Mouse (Mus musculus) neural tube, embryonic 14.5 days (tissue): ENCODE data around the gene Slc22a14. TPM values are rescaled to one million over a fixed set of nuclear protein-coding genes. Genes with fewer than 3 reads are reported as not detected.

Experiments used
- ATAC-seq: fragments of 200-750 bp; cut with Nextera tagmentation; 2 replicates; pipeline ENCODE4 v1.8.0; 2017; ENCODE audit warnings: low read depth, mild to moderate bottlenecking, moderate TSS enrichment, moderate library complexity
- H3K27ac ChIP-seq: fragments of 300-500 bp; sonication (generic); 2 replicates; pipeline ENCODE4 v1.5.1; 2014; ENCODE audit warnings: low read depth, mild to moderate bottlenecking, control low read depth, low read length, moderate library complexity, mixed read lengths
- H3K27me3 ChIP-seq: fragments of 300-500 bp; sonication (generic); 2 replicates; pipeline ENCODE4 v1.6.1; 2014; ENCODE audit warnings: low read length; ENCODE audit not compliant: control insufficient read depth, insufficient read depth
- H3K36me3 ChIP-seq: fragments of 300-500 bp; sonication (generic); 2 replicates; pipeline ENCODE4 v1.6.1; 2014; ENCODE audit warnings: low read length, mixed read lengths; ENCODE audit not compliant: control insufficient read depth, insufficient read depth
- H3K4me1 ChIP-seq: fragments of 300-500 bp; sonication (generic); 2 replicates; pipeline ENCODE4 v1.6.1; 2014; ENCODE audit warnings: low read length; ENCODE audit not compliant: control insufficient read depth, insufficient read depth
- H3K4me2 ChIP-seq: fragments of 300-500 bp; sonication (generic); 2 replicates; pipeline ENCODE4 v1.6.1; 2014; ENCODE audit warnings: mild to moderate bottlenecking, low read depth, low read length, control low read depth
- H3K4me3 ChIP-seq: fragments of 300-500 bp; sonication (generic); 2 replicates; pipeline ENCODE4 v1.5.1; 2014; ENCODE audit warnings: low read depth, low read length, control low read depth, mixed read lengths
- H3K9ac ChIP-seq: fragments of 300-500 bp; sonication (generic); replicated peaks from 2 replicates; pipeline ENCODE4 v1.6.1; 2014; ENCODE audit warnings: low read depth, mild to moderate bottlenecking, control low read depth, low read length, mixed read lengths
- H3K9me3 ChIP-seq: fragments of 300-500 bp; sonication (generic); 2 replicates; pipeline ENCODE4 v1.6.1; 2016; ENCODE audit warnings: low read length; ENCODE audit not compliant: control insufficient read depth
- WGBS: fragments of 180-500 bp; shearing (Covaris S2); extraction: QIAGEN DNeasy Blood & Tissue Kit; methylation state at CpG from one replicate; pipeline ENCODE4 v1.1.7; 2014; 5-methylcytosine and 5-hydroxymethylcytosine counted together
- polyA plus RNA-seq: library from polyadenylated mRNA; unstranded; fragments of >200 nt; fragmentation: Nextera tagmentation; extraction: Ambion mirVana; gene quantifications from 2 replicates; pipeline ENCODE4 v1.2.1, GENCODE M21; 2014

Slc22a14 gene
- polyA plus RNA-seq, 1 experiment from 2014 or later: not detected

GRCm38 (mm10) chr9:119335571-119335970 is 29.8 kb downstream of the Slc22a14 start:
- ATAC-seq: no peak
- Histone ChIP-seq H3K9me3 (no peaks in the 10 kb centered on the region), H3K4me2 (no peak overlapping the region), H3K4me1 (0 out of 2 replicates have a peak, but pooled peaks cover 3% of the 10 kb centered on the region), H3K27ac (no peak overlapping the region), H3K4me3 (no peak overlapping the region), H3K9ac (no peak overlapping the region), H3K36me3 (no peaks in the 10 kb centered on the region), H3K27me3 (no peaks in the 10 kb centered on the region)
- WGBS: 82% methylated on average over 4 of the region's 4 CpGs

DNA sequence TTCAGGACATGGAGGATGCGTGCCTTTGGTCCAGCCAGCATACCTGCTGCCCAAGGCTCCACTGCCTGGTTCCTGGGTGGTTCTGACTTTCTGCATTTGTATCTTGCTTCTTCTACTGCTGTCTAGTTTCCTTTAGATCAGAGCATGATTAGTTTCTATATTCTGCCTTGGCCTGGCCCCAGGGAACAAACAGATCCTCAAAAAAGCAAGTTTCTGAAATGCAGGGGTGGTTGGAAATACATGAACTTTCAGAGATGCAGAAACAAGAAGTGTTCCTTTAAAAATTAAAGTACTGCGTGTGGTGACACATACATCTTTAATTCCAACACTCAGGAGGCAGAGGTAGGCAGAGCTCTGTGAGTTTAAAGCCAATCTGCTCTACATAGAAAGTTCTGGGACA is 30.5 kb downstream of the Slc22a14 start:
- Histone ChIP-seq H3K9ac (no peak overlapping the region), H3K4me2 (no peak overlapping the region), H3K9me3 (no peaks in the 10 kb centered on the region), H3K36me3 (no peaks in the 10 kb centered on the region), H3K27ac (no peak overlapping the region), H3K4me1 (0 out of 2 replicates have a peak, but pooled peaks cover 3% of the 10 kb centered on the region), H3K27me3 (no peaks in the 10 kb centered on the region), H3K4me3 (no peak overlapping the region)
- 84% methylated on average over 2 of the region's 2 CpGs for whole genome bisulfite sequencing
- no peak for ATAC-seq

DNA sequence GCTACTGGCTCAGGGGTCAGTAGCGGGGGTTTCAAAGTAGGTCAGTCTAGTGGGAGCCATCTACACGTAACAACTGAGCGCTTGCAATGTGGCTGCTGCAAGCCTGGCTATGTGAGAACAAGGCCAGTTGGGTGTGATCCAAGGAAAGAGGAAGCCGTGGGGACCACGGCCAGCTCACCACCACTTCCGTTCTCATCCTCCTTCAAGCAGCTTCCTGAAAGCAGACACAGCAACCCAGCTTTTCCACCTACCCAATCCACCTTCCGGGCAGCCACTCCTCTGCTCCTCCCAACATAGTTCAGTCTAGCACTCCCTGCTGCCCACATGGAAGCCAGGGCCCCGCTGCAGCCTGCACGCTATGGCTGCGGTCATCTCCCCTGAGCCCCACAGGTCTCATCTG is 31.0 kb downstream of the Slc22a14 start:
- no peaks in the 10 kb centered on the region for H3K9me3 ChIP-seq
- no peaks in the 10 kb centered on the region for H3K36me3 ChIP-seq
- no peak for ATAC-seq
- no peaks in the 10 kb centered on the region for H3K4me1 ChIP-seq
- no peak overlapping the region for H3K4me3 ChIP-seq
- H3K9ac ChIP-seq: no peak overlapping the region
- H3K4me2 ChIP-seq: no peak overlapping the region
- H3K27ac ChIP-seq: no peak overlapping the region
- 67% methylated on average over 10 of the region's 10 CpGs for WGBS
- no peaks in the 10 kb centered on the region for H3K27me3 ChIP-seq

- Histone ChIP-seq H3K4me2 (no peak overlapping the region), H3K27me3 (no peaks in the 10 kb centered on the region), H3K4me3 (no peak overlapping the region), H3K4me1 (no peaks in the 10 kb centered on the region), H3K9me3 (no peaks in the 10 kb centered on the region), H3K27ac (no peak overlapping the region), H3K9ac (no peak overlapping the region), H3K36me3 (no peaks in the 10 kb centered on the region)
- 92% methylated on average over 15 of the region's 15 CpGs for WGBS
- ATAC-seq: no peak
These were observed 35.0 kb downstream of the Slc22a14 start for GRCm38 (mm10) chr9:119330186-119330963.

GRCm38 (mm10) chr9:119328488-119328887 is 36.9 kb downstream of the Slc22a14 start:
- no peaks in the 10 kb centered on the region for H3K27me3 ChIP-seq
- no peak overlapping the region for H3K27ac ChIP-seq
- 83% methylated on average over 3 of the region's 3 CpGs for WGBS
- H3K9me3 ChIP-seq: no peaks in the 10 kb centered on the region
- no peak overlapping the region for H3K4me3 ChIP-seq
- H3K4me1 ChIP-seq: no peaks in the 10 kb centered on the region
- H3K9ac ChIP-seq: no peak overlapping the region
- no peaks in the 10 kb centered on the region for H3K36me3 ChIP-seq
- ATAC-seq: no peak
- no peak overlapping the region for H3K4me2 ChIP-seq

DNA sequence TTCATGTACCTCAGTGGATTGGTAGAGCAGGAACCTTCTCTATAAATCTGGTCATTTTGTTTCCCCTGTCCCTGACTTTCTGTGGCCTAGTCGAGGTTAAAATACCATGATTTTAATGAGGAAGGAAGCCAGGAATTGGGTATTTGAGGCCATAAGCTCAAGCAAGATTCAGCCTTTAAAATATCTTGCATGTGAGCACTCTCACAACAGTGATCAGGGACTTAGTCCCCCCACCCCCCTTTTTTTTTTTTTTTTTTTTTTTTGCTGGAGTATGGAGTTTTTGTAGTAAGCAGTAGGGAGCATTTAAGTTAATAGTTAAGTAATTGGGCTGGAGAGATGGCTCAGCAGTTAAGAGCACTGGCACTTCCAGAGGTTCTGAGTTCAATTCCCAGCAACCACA is 41.2 kb downstream of the Slc22a14 start:
- WGBS: 75% methylated on average over 1 of the region's 1 CpGs
- Histone ChIP-seq H3K4me1 (peaks cover 11% of the 10 kb centered on the region; the same call in 1 of the 2 replicates), H3K4me2 (no peak overlapping the region), H3K9ac (no peak overlapping the region), H3K27ac (no peak overlapping the region), H3K4me3 (no peak overlapping the region), H3K9me3 (no peaks in the 10 kb centered on the region), H3K36me3 (no peaks in the 10 kb centered on the region), H3K27me3 (peaks cover 4% of the 10 kb centered on the region; the same call in 1 of the 2 replicates)
- no peak for ATAC-seq

DNA sequence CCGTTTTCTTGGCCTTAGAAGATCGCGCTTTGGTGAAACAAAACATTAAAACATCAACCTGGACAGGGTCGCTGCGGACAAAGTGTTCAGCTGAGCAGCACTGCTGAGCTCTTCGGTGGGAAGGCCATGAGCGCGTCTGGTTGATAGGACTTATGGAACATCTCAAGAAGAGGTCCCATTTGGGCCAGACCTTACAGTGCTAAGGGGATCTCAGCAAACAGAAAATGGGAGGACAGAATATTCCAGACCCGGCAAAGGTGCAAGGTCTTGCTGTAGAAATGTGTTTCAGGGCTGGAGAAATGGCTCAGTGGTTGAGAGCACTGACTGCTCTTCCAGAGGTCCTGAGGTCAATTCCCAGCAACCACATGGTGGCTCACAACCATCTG is 42.1 kb downstream of the Slc22a14 start:
- Histone ChIP-seq H3K4me1 (peaks cover 11% of the 10 kb centered on the region; the same call in 1 of the 2 replicates), H3K27me3 (peaks cover 4% of the 10 kb centered on the region; the same call in 1 of the 2 replicates), H3K9me3 (no peaks in the 10 kb centered on the region), H3K4me3 (peak overlapping the region; percentile 83), H3K36me3 (no peaks in the 10 kb centered on the region), H3K9ac (peak overlapping the region; percentile 72), H3K4me2 (peak overlapping the region; percentile 84), H3K27ac (peak overlapping the region; percentile 93)
- 9% methylated on average over 9 of the region's 9 CpGs for WGBS
- 0 out of 2 replicates have a peak, but pooled peaks have one; percentile 4 for ATAC-seq

DNA sequence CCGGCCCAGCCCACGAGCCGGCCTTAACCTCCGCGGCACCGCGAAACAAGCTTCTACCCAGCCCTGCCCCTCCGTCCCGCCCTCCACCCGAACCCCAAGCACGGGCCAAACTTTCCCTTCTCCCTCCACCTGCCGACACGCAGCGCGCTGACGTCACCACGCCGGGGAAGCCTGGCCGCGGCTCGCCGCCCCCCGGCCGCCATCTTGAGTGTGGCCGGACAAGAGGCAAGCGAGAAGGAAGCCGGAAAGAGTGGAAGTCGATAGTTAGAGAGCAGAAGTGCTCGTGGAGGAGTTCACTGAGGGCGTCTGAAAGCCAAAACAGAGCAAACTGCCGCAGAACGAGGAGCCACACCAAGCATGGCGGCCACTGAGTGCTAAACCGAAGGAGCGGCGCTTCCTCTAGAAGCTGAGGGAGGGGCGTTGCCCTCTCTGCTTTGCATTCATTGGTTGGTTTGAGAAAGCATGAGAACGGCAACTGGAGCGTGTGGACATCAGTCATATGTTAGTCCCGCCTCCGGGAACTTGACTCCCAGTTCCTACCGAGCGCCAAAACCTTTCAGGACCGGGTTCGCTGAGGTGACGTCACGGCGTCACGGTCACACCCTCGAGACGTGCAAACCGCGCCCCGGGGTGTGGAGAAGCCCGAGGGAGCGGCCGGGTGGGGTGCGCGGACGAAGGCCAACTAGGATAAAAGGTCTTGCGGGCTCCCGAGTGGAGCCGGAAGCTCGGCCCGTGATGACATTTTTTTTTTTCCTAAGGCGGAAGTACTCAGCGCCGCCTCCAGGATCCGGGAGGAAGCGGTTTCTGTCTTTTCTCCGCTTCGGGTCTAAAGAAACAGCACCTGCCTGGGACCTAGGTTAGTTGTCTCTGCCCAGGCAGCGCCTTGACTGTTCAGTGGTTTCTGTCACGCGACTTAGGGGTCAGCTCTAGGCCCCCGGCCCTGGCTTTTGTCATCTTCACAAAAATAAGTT is 42.8 kb downstream of the Slc22a14 start, which contains the start of gene Oxsr1:
TSS of gene Oxsr1 (minus strand) at position 139 of the 971 bp plus-strand sequence.
- ATAC-seq: peak; percentile 98
- H3K27me3 ChIP-seq: peaks cover 4% of the 10 kb centered on the region; the same call in 1 of the 2 replicates
- WGBS: under 1% methylated on average over 72 of the region's 76 CpGs

More for the DNA sequence above, 42.8 kb downstream of the Slc22a14 start, which contains the start of gene Oxsr1:
- Histone ChIP-seq H3K4me2 (peak within 1 kb of the TSS; percentile 84), H3K36me3 (no peaks in the 10 kb centered on the region), H3K4me3 (peak within 1 kb of the TSS; percentile 83), H3K9me3 (no peaks in the 10 kb centered on the region), H3K27ac (peak within 1 kb of the TSS; percentile 93), H3K9ac (peak within 1 kb of the TSS; percentile 72), H3K4me1 (peaks cover 11% of the 10 kb centered on the region; the same call in 1 of the 2 replicates)
